Mouse (Mus musculus): Measurements from ENCODE around the gene Dchs1. TPM values are rescaled to one million over a fixed set of nuclear protein-coding genes. Genes with fewer than 3 reads are reported as not detected.
"Not testable (repeated sequence)": the region's sequence is repeated elsewhere in the genome, so short reads cannot be mapped to it uniquely, and the experiment has no call there.

Gene Dchs1
- polyA plus RNA-seq, 1 experiment from 2014 or later: 20.3 TPM

- Histone ChIP-seq H3K4me3 (no peak overlapping the region), H3K27ac (replicated peaks) (no peak overlapping the region; the same call in 1 of the 2 replicates), H3K9me3 (no peaks in the 10 kb centered on the region), H3K27me3 (no peaks in the 10 kb centered on the region), H3K4me1 (peaks cover 17% of the 10 kb centered on the region), H3K36me3 (peaks cover 68% of the 10 kb centered on the region), H3K4me2 (replicated peaks) (no peak overlapping the region), H3K9ac (replicated peaks) (no peak overlapping the region)
- WGBS: 89% methylated on average over 2 of the region's 2 CpGs
- ATAC-seq (replicated peaks): peak; percentile 14
Observed at GRCm38 (mm10) chr7:105752716-105753115, 34.7 kb downstream of the Dchs1 start.

- ATAC-seq (replicated peaks): peak; percentile 88
- H3K4me3 ChIP-seq: peak within 1 kb of the TSS; percentile 42
- peak within 1 kb of the TSS; percentile 65 for H3K4me2 ChIP-seq (replicated peaks)
- WGBS: 19% methylated on average over 20 of the region's 20 CpGs
- peak within 1 kb of the TSS; percentile 53 for H3K27ac ChIP-seq (replicated peaks)
- H3K36me3 ChIP-seq: peaks cover 66% of the 10 kb centered on the region
- H3K4me1 ChIP-seq: peaks cover 17% of the 10 kb centered on the region
- H3K27me3 ChIP-seq: no peaks in the 10 kb centered on the region
- no peaks in the 10 kb centered on the region for H3K9me3 ChIP-seq
- H3K9ac ChIP-seq (replicated peaks): peak within 1 kb of the TSS; percentile 53
Observed at GRCm38 (mm10) chr7:105751491-105752433, 35.7 kb downstream of the Dchs1 start, which contains the start of gene Tpp1. Tpp1 (minus strand) TSS chr7:105752235.

- ATAC-seq (replicated peaks): no peak
- Histone ChIP-seq H3K4me3 (no peak overlapping the region), H3K4me1 (peaks cover 31% of the 10 kb centered on the region), H3K36me3 (peaks cover 38% of the 10 kb centered on the region), H3K27ac (replicated peaks) (no peak overlapping the region), H3K27me3 (no peaks in the 10 kb centered on the region), H3K9ac (replicated peaks) (no peak overlapping the region), H3K9me3 (no peaks in the 10 kb centered on the region), H3K4me2 (replicated peaks) (no peak overlapping the region)
- WGBS: 82% methylated on average over 2 of the region's 2 CpGs
Observed at GRCm38 (mm10) chr7:105747776-105748175, 39.7 kb downstream of the Dchs1 start.

GRCm38 (mm10) chr7:105743926-105744590, 43.4 kb downstream of the Dchs1 start, which contains the start of gene Taf10:
Taf10 (minus strand) TSS chr7:105744361.
- Histone ChIP-seq H3K27ac (replicated peaks) (peak within 1 kb of the TSS; percentile 88), H3K36me3 (peaks cover 56% of the 10 kb centered on the region), H3K27me3 (no peaks in the 10 kb centered on the region), H3K4me1 (peaks cover 18% of the 10 kb centered on the region), H3K9me3 (no peaks in the 10 kb centered on the region), H3K4me3 (peak within 1 kb of the TSS; percentile 98), H3K9ac (replicated peaks) (peak within 1 kb of the TSS; percentile 90), H3K4me2 (replicated peaks) (peak within 1 kb of the TSS; percentile 93)
- peak; percentile 97 for ATAC-seq (replicated peaks)
- WGBS: under 1% methylated on average over 66 of the region's 67 CpGs

- not testable (repeated sequence) for H3K27ac ChIP-seq (replicated peaks)
- peaks cover 51% of the 10 kb centered on the region for H3K36me3 ChIP-seq
Observed at GRCm38 (mm10) chr7:105743246-105743925, 44.1 kb downstream of the Dchs1 start.

GRCm38 (mm10) chr7:105742539-105743215, 44.8 kb downstream of the Dchs1 start:
- not testable (repeated sequence) for H3K9me3 ChIP-seq; H3K9ac ChIP-seq (replicated peaks); H3K27me3 ChIP-seq; H3K27ac ChIP-seq (replicated peaks); ATAC-seq (replicated peaks); H3K4me3 ChIP-seq
- Histone ChIP-seq H3K4me2 (replicated peaks) (peak overlapping the region; percentile 93; the same call in 1 of the 2 replicates), H3K36me3 (peaks cover 47% of the 10 kb centered on the region), H3K4me1 (peaks cover 31% of the 10 kb centered on the region)
- 86% methylated on average over 7 of the region's 7 CpGs for WGBS

More at GRCm38 (mm10) chr7:105743246-105743925, 44.1 kb downstream of the Dchs1 start:
- Histone ChIP-seq H3K4me1 (peaks cover 24% of the 10 kb centered on the region), H3K9ac (replicated peaks) (peak overlapping the region; percentile 90), H3K4me2 (replicated peaks) (peak overlapping the region; percentile 93), H3K4me3 (peak overlapping the region; percentile 98)
- H3K27me3 ChIP-seq; ATAC-seq (replicated peaks); H3K9me3 ChIP-seq: not testable (repeated sequence)
- 36% methylated on average over 20 of the region's 20 CpGs for WGBS

GRCm38 (mm10) chr7:105741978-105742377, 45.5 kb downstream of the Dchs1 start:
- Histone ChIP-seq H3K27me3 (no peaks in the 10 kb centered on the region), H3K9ac (replicated peaks) (no peak overlapping the region), H3K36me3 (peaks cover 41% of the 10 kb centered on the region), H3K4me1 (peaks cover 38% of the 10 kb centered on the region), H3K27ac (replicated peaks) (no peak overlapping the region), H3K9me3 (no peaks in the 10 kb centered on the region), H3K4me2 (replicated peaks) (no peak overlapping the region), H3K4me3 (no peak overlapping the region)
- WGBS: 92% methylated on average over 9 of the region's 9 CpGs
- ATAC-seq (replicated peaks): no peak

GRCm38 (mm10) chr7:105740851-105741250, 46.6 kb downstream of the Dchs1 start:
- WGBS: 82% methylated on average over 6 of the region's 6 CpGs
- Histone ChIP-seq H3K9me3 (no peaks in the 10 kb centered on the region), H3K4me1 (peaks cover 43% of the 10 kb centered on the region), H3K4me3 (no peak overlapping the region), H3K36me3 (peaks cover 31% of the 10 kb centered on the region), H3K27me3 (no peaks in the 10 kb centered on the region), H3K4me2 (replicated peaks) (no peak overlapping the region), H3K9ac (replicated peaks) (no peak overlapping the region), H3K27ac (replicated peaks) (no peak overlapping the region)
- no peak for ATAC-seq (replicated peaks)

GRCm38 (mm10) chr7:105740089-105740795, 47.2 kb downstream of the Dchs1 start:
- H3K4me2 ChIP-seq (replicated peaks): no peak overlapping the region
- no peak overlapping the region for H3K27ac ChIP-seq (replicated peaks)
- H3K9ac ChIP-seq (replicated peaks): no peak overlapping the region
- H3K27me3 ChIP-seq: no peaks in the 10 kb centered on the region
- H3K9me3 ChIP-seq: no peaks in the 10 kb centered on the region
- H3K4me1 ChIP-seq: peaks cover 48% of the 10 kb centered on the region
- peaks cover 31% of the 10 kb centered on the region for H3K36me3 ChIP-seq
- no peak overlapping the region for H3K4me3 ChIP-seq
- no peak for ATAC-seq (replicated peaks)
- 82% methylated on average over 13 of the region's 13 CpGs for WGBS

GRCm38 (mm10) chr7:105738948-105739347, 48.5 kb downstream of the Dchs1 start:
- WGBS: 41% methylated on average over 3 of the region's 3 CpGs
- no peaks in the 10 kb centered on the region for H3K27me3 ChIP-seq
- H3K4me2 ChIP-seq (replicated peaks): no peak overlapping the region
- H3K9ac ChIP-seq (replicated peaks): no peak overlapping the region
- peaks cover 35% of the 10 kb centered on the region for H3K36me3 ChIP-seq
- H3K27ac ChIP-seq (replicated peaks): 0 out of 2 replicates have a peak overlapping the region, but pooled peaks have one; percentile 27
- ATAC-seq (replicated peaks): no peak
- peaks cover 47% of the 10 kb centered on the region for H3K4me1 ChIP-seq
- H3K9me3 ChIP-seq: no peaks in the 10 kb centered on the region
- no peak overlapping the region for H3K4me3 ChIP-seq

- peaks cover 42% of the 10 kb centered on the region for H3K36me3 ChIP-seq
- peaks cover 41% of the 10 kb centered on the region for H3K4me1 ChIP-seq
- peak overlapping the region; percentile 88; the same call in 1 of the 2 replicates for H3K9ac ChIP-seq (replicated peaks)
- H3K4me3 ChIP-seq: no peak overlapping the region; the same call in 1 of the 2 replicates
- no peak overlapping the region for H3K4me2 ChIP-seq (replicated peaks)
- 82% methylated on average over 2 of the region's 2 CpGs for WGBS
- H3K9me3 ChIP-seq: no peaks in the 10 kb centered on the region
- no peak overlapping the region for H3K27ac ChIP-seq (replicated peaks)
- H3K27me3 ChIP-seq: no peaks in the 10 kb centered on the region
- ATAC-seq (replicated peaks): no peak
Observed at GRCm38 (mm10) chr7:105738286-105738685, 49.2 kb downstream of the Dchs1 start.

Measured in forebrain, embryonic 15.5 days (tissue).